Mouse (Mus musculus): ENCODE results near the gene Folr2.

Gene Folr2

DNA sequence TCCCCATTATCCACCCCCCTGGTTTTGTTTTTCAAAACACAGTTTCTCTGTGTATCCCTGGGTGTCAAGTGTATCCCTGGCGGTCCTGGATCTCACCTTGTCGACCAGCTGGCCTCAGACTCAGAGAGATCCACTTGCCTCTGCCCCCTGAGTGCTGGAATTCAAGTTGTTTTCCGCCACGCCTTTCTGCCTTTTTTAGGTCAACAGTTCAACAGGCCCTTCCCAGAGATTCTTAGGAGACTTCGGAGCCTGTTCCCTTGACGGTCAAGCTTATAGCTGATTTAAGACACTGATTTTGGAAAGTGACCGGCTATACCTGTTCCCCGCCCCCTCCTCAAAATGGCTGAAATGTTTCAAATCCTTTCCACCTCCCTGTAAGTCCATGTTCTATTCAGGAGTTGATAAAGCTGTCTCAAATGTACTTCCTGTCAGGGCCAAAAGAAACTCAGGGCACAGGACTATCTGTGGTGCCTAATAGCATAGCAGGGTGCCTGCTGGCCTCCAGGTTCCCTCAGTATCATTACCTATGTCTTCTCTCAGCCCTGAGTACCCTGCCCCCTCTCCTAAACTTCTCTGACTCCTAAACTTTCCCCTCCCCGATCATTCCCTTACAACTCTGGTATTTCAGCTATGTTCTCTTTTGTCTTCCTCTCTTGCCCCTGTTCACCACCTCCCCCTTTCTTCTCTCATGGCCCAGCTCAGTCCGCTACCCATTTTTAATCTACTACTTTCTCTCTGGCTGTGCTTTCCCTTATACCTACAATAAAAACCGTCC, 9.7 kb upstream of the Folr2 start:
- in situ Hi-C loops (cut with MseI, MboI): no loop called here

DNA sequence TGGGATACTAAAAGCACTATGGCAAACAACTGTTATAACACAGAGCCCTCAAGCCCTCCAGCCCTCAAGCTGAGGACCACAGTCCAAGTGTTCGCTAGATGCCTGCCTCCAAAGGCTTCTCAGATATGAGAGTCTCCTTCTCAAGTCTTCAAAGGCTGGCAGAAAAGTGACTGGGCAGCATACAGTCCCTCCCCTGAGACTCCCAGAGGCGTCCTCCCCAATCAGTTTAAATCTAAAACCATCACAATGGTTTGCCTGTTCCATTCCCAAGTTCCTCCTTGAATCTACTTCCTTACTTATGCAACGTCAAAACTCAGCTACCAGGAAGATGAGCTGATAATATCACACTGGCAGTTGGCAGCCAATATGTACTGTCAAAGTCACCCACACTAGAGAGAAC, 6.4 kb upstream of the Folr2 start, which contains the start of gene Anapc15:
TSS of gene Anapc15 (plus strand) at position 301 of the 400 bp plus-strand sequence.
- in situ Hi-C loops (cut with MseI, MboI): no loop called here

DNA sequence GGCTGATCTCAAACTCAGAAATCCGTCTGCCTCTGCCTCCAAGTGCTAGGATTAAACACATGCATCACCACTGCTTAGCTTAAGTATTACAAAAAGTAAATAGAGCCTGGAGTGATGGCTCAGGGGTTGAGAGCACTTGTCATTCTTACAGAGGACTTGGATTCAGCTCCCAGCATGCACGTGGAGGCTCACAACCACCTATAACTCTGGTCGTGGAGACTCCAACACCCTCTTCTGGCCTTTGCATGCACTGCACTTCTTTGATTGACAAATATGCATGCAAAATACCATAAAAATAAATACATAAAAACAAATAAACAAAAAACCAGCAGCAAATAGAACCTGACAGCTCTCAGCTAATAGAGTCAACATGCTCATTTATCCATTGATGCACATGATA, 5.3 kb upstream of the Folr2 start:
- in situ Hi-C loops (cut with MseI, MboI): no loop called here

DNA sequence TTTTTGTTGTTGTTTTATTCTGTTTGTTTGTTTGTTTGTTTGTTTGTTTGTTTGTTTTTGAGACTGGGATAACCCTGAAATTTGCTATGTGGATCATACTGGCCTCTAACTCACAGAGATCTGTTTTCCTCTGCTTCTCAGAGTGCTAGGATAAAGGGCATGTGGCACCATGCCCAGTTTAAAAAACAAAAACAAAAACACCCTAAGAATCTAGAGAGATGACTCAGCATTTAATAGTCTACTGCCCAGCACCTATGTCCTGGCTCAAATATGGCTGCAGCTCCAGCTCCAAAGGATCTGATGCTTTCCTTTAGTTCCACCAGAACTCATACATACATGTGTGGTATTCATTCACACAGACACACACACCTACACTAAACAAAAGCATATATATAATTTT, 4.0 kb upstream of the Folr2 start:
- in situ Hi-C loops (cut with MseI, MboI): no loop called here

DNA sequence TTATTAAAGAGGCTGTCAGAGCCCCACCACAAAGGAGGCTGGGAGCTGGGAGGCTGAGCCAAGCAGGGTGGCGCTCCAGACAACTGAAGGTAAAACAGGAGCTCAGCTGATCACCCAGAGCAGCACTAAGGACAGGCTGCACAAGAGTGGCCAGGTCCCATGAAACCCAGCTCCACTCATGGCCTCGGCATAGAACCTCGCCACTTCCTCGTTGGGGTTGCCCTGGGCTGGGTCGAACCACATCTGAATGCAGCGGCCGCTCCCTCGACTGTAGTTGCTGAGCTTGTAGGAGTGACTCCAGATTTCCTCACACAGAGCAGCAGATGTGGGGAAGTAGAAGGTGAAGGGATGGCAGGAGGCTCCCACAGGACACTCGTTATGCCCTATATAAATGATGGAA, 1.4 kb upstream of the Folr2 start:
- in situ Hi-C loops (cut with MseI, MboI): loop anchor here in 1 of 2 experiments (5.0 kb wide), 1 partner anchor 34 kb away; no protein-coding TSS in a partner anchor

DNA sequence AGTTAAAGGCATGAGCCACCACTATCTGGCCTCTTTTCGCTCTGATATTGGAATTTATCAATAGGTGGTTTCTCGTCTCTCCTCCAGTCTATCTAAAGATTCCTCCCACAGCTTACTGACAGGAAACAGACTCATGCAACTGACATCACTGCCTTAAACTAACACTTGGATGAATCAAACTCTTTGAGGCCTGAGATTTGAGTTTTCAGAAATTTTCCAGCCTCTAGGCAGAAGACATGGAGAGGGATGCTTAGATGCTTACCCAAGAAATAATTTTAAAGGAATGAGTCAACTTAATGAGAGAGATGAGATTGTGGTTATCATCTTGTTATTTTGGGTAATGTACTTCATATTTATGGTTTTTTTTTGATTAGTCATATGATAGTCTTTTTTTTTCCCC, 3.2 kb downstream of the Folr2 start:
- in situ Hi-C loops (cut with MseI, MboI): no loop called here

DNA sequence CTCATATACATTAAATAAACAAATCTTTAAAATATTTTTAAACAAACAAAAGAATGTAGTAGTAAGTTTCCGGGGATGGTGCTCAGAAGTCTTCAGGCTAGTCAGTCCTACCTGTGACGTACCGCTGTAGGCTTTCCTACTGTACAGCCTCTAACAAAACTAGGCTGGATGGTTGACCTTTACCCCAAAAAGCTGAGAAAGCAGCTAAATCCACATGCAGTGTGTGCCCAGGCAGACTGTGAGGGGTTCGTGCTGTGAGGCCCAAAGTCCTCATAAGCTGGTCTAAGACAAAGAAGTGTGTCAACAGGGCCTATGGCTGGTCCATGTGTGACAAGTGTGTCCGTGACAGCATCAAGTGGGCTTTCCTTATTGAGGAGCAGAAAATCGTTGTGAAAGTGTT, 4.1 kb downstream of the Folr2 start:
- in situ Hi-C loops (cut with MseI, MboI): no loop called here

DNA sequence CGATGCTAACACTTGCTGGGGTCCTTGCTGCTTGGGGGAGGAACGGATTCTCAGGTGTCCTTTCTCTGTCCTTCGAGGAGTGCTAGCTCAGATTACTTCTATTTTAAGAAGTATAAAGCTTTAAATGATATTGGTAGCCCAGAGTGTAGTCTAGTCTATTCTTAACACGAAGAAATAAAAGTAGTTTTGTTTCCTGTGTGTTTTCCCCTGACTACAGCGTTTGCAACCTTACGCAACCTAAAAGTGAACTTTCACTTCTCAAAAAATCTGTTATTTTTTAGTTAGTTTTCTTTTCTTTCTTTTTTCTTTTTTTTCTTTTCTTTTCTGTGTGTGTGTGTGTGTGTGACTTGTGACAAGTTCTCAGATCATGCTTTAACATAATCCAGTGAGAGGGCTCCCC, 5.3 kb downstream of the Folr2 start:
- in situ Hi-C loops (cut with MseI, MboI): no loop called here

DNA sequence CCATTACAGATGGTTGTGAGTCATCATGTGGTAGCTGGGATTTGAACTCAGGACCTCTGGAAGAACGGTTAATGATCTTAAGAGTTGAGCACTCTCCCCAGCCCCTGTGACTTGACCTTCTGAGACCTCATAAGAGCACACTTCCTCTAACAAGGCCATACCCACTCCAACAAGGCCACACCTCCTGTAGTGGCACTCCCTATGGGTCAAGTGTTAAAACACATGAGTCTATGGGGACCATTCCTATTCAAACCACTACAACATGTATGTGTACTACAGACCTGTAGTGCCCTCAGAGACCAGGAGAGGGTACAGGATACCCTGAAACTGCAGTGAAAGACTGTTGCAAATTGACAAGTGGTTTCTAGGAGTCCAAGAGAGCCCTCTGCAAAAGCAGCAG, 9.1 kb downstream of the Folr2 start:
- in situ Hi-C loops (cut with MseI, MboI): no loop called here

DNA sequence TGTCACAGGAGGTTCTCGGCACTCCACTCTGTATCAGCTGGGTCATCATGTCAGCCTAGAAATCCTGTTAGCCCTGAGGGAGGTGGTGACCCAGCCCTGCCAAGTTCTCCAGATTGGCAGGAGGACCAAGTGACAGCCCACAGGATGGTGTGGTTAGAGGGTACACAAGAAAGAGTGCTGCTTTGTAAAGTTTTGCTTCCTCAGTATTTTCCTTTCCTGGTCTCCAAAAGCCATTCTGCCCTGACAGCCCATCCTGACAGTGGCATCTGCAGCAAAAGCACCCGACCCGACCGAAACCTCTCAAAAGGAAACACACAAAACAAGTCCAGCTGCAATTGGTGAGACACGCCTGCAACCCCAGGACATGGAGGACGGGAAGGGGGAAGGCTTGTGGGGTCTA, 12.8 kb downstream of the Folr2 start:
- in situ Hi-C loops (cut with MseI, MboI): no loop called here

DNA sequence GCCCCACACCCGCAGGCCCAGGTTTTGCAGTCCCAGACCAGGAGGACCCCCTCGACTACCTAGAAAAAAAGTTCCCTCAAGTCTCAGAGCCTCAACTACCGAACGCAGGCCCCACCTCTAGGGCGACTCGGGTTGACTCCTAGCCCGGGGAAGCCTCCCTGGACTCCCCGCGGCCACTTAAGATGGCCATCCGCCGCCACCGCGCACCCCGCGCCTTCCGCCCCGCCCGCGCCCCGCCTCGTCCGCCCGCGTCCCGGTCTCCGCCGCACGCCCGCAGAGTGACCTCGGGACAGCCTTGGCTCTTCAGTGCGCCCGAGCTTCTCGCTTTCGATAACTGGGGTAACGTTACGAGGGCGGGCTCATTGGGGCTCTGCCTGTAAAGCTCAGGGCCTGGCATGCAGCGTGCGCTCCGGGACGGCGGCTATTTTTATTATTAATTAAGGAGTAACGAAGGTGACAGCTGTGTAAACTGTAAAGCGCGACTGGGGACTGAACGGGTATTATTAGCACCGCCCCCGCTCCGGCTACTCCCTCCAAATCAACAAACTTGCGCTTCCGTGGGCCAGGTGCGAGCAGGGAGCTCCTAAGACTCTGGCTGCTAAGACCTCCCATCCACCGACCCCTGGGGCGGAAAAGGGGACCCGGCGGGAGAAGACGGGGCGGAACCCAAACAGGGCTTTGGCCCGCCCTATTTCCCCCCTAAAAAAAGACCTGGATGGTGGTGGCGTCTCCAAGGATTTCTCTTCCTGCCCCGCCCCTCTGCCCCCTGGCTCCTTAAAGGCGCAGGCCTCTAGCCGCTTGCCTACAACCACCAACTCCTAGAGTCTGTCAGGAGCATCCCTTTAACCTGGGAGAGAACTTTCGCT, 19.2 kb downstream of the Folr2 start, which contains the start of gene Inppl1:
TSS of gene Inppl1 (minus strand) at position 624 of the 866 bp plus-strand sequence.
- in situ Hi-C loops (cut with MseI, MboI): no loop called here

DNA sequence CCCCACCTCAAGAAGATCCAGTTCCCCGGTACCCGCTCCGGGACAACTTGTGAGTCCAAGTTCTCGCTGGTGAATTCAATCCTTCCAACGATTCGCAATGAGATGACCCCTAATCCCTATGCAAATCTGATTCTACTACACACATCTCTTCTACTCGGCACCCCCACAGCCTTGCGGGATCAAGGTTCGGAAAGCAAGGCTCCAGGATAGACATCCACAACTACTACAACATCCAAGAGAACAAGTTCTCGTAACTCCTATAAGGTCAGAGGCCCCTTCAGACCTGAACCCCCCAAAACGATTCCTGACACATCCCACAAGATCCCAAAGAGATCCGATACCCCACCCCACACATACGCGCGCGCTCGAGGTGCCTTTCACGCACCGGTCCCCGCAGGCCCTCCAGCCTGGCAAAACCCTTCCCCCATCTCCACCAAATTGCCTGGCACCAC, 19.8 kb downstream of the Folr2 start:
- in situ Hi-C loops (cut with MseI, MboI): no loop called here

DNA sequence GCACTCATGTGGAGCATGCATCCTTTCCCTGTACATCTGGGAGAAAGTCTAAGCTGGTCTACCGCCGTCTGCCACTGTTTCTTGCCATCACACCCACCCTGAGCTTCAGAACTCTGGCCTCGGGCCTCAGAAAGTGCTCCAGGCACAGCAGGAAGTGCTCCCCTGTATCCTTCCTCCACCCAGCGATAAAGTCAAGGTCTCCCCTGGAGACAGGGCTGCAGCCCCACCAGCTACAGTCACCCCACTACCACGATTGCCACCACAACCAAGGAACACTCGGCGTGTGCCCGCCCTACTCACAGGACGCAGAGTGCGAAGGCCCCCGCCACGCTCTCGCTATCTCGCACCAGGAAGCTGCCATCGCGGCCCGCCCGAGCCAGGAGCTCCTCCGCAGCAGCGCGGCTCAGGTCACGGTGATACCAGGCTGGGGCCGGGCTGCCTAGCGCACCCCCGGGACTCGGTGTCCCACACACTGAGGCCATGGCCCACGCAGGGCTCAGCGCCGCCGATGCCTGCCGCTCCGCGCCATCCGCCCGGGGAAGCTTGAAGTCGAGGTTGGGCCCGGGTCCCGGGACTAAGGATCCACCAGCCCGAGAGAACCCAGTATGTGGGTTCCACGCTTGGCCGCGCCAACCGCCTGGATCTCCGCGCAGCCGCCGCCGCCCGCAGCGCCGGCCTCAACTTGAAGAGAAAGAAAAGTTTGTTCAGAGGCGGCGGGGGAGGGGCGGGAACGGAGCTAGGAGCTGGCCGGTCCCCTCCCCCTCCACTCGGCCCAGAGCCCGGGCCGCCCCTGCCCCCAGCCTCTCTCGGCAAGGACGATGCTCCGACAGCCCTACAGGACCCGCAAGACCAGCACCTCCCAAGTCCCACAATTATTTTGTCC, 20.5 kb downstream of the Folr2 start:
- in situ Hi-C loops (cut with MseI, MboI): no loop called here

DNA sequence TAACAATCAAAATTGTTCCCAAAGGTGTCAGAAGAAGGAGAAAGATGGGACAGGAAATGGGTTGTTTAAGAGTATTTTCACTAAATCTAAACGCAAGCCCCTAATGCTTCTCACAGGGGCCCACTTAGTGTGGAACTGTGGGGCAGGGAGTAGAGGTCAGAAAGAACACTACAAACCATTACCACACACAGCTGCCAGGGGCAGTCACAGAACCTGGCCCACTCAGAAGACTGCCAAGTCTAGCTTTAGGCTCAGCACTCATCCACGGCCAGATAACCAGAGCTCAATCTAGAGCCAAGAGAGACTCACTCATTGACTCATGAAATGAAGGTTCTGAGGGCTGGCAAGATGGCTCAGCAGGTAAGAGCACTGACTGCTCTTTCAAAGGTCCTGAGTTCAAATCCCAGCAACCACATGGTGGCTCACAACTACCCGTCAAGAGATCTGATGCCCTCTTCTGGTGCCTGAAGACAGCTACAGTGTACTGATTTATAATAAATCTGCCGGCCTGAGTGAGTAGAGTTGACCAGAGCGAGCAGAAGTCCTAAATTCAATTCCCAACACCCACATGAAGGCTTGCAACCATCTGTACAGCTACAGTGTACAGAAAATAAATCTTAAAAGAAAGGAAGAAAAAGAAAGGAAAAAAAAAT, 21.4 kb downstream of the Folr2 start:
- in situ Hi-C loops (cut with MseI, MboI): no loop called here

DNA sequence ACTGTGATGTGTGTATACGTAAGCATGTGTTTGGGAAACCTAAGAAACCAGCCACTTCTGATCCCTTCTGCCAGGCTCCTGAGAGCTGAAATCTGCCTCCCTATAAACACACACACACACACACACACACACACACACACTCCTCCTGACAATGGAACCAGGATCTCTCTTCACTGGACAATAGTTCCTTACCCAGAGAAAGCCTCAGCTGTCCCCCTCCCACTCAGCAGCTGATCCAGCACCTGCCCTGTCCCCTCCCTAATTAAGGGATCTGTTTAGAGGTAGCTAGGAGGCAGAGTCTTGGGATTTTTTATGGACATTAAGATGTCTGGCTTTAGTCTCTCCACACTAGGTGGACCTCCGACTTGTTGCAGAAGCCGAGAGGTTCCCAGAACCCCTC, 22.1 kb downstream of the Folr2 start:
- in situ Hi-C loops (cut with MseI, MboI): no loop called here

DNA sequence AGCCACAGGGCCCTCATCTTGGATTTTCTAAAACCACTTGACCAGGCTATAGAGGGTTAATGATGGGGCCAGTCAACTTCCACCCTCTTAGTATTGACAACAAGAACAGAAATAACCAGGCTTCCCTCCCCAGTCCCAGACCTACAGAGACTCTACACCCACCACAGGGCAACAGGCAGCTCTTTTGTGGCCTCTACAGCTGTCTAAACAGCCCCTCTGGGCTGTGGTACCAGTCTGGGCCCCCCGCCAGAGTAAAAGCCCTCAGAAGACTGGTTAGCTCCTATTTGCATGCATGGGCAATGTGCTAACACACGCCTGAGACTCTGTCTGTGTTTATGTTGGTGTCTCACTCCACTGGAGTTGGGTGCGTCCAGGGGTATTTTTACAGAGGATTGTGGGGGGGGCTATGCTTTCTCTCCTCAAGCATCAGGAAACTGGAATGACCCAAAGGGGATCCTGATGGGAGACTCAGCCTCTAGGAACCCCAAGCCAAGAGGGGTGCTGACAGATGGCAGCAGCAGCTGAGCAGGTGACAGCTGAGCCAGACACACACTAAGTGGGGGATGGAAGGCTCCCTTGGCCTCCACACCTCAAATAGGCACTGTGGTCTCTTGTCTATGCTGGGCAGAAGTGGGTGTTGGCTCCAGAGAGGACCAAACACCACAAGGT, 22.9 kb downstream of the Folr2 start:
- in situ Hi-C loops (cut with MseI, MboI): no loop called here

DNA sequence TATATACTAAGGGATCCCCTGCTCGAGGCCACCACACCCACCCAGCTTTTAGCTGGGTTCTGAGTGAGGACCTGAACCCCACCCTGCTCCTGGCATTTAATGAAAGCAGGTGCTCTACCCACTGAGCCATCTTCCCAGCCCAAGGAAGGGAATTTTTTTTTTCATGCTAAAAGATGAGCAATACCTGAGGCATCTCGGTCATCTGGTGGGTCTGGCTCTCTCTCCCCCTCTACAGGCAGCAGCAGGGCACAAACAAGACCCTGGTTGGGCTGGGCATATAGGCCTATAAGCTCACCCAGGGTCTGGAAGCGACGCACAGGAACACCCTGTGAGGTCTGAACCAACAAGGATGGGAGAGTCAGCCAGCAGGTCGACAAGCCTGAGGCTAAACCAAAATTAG, 23.6 kb downstream of the Folr2 start:
- in situ Hi-C loops (cut with MseI, MboI): no loop called here

DNA sequence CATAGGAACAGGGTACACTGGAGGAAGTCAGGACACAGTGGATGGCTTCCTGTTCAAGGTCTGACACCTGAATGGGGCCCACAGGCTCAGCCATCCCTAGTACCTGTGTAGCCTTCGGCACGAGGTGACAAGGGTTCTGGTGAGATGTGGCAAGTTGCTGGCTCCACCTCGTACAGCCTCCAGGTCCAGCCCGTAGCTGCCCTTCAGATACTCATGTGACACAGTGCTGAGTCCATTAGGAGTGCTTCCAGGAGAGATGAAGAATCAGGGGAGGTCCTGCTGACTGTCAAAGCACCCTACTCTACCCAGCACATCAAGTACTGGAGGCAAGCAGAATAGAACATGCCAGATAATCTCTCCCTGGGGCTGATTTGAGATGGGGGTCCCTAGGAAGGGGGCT, 24.6 kb downstream of the Folr2 start:
- in situ Hi-C loops (cut with MseI, MboI): no loop called here

DNA sequence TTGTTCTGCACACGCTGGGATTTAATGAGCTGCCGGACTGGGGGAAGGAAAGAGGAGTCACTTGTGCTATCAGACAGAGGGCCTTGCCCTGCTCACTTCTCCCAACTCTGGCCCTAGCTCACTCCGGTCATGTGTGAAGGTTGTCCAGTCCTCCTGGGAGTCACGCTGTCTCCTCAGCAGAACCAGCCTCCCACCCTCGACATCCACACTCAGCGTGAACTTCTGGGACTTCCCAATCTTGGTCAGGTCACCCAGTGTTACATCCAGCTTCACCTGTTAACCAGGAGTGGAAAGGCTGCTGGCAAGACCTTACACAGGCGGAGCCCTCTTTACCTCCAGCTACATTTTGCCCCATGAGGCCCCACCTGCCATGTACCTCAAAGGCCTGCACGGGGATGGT, 25.6 kb downstream of the Folr2 start:
- in situ Hi-C loops (cut with MseI, MboI): no loop called here

DNA sequence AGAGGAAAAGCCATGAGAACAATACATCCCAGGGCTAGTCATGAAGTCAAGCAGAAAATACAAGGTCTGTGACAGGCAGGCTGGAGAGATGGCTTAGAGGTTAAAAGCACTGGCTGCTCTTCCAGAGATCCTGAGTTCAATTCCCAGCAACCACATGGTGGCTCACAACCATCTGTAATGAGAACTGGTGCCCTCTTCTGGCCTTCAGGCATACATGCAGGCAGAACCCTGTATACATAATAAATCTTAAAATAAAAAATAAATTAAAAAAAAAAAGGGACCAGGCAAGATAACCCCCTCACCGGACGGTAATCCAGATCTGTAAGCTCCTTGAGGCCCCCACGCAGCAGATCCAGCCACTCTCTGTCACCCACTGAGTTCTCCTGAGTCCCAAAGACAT, 26.6 kb downstream of the Folr2 start:
- in situ Hi-C loops (cut with MseI, MboI): no loop called here
